Mouse (Mus musculus) cerebellum, adult 2 months (tissue): ENCODE results near the gene D11Wsu47e.

Source experiments
- CTCF ChIP-seq: fragments of 200-500 bp; IDR thresholded peaks from 2 replicates; pipeline ENCODE4 v1.5.1; 2011; ENCODE audit warnings: low read depth, mild to moderate bottlenecking, control low read depth, low read length, moderate library complexity, borderline replicate concordance; ENCODE audit not compliant: insufficient read depth
- POLR2A ChIP-seq: fragments of 200-500 bp; IDR thresholded peaks from 2 replicates; pipeline ENCODE4 v1.6.1; 2011; ENCODE audit warnings: low read length, control low read depth, borderline replicate concordance; ENCODE audit not compliant: insufficient read depth

- TF ChIP-seq CTCF (no peak), POLR2A (no peak)
Measured at GRCm38 (mm10) chr11:113726994-113727888, 43.0 kb downstream of the D11Wsu47e start.
